Mouse (Mus musculus) bone marrow, adult 2 months (tissue): ENCODE results near the gene Gle1. TPM values are rescaled to one million over a fixed set of nuclear protein-coding genes. Genes with fewer than 3 reads are reported as not detected.

Experiments
- H3K27ac ChIP-seq: fragments of 200-500 bp; 2 replicates; pipeline ENCODE4 v1.5.1; 2012; ENCODE audit warnings: low read depth, mild to moderate bottlenecking, control low read depth, inconsistent platforms, low read length; ENCODE audit not compliant: control insufficient read depth, poor library complexity, insufficient read depth
- H3K4me1 ChIP-seq: fragments of 200-500 bp; 2 replicates; pipeline ENCODE4 v1.6.1; 2011; ENCODE audit warnings: low read length; ENCODE audit not compliant: control insufficient read depth, insufficient read depth
- H3K4me3 ChIP-seq: fragments of 200-500 bp; replicated peaks from 2 replicates; pipeline ENCODE3; 2011; ENCODE audit warnings: mild to moderate bottlenecking, low read depth, low read length, control low read depth; ENCODE audit not compliant: control insufficient read depth
- CTCF ChIP-seq: fragments of 200-500 bp; IDR thresholded peaks from 2 replicates; pipeline ENCODE4 v1.5.1; 2011; ENCODE audit warnings: low read length, control low read depth; ENCODE audit not compliant: control insufficient read depth, insufficient read depth
- POLR2A ChIP-seq: fragments of 200-500 bp; IDR thresholded peaks from 2 replicates; pipeline ENCODE4 v1.6.1; 2011; ENCODE audit warnings: low read depth, mild to moderate bottlenecking, control low read depth, low read length, borderline replicate concordance; ENCODE audit not compliant: control insufficient read depth
- WGBS: fragments of 180-500 bp; shearing (Covaris S2); methylation state at CpG from one replicate; pipeline ENCODE4 v1.1.7; 2018; 5-methylcytosine and 5-hydroxymethylcytosine counted together
- polyA plus RNA-seq: library from polyadenylated mRNA; stranded (reverse); fragments of >200 nt; gene quantifications from 2 replicates; pipeline ENCODE4 v1.2.4, GENCODE M21; 2011; ENCODE audit warnings: low replicate concordance; ENCODE audit not compliant: missing spikeins, insufficient read depth, insufficient read length

Gle1 gene
- polyA plus RNA-seq, 1 experiment = 16.6 TPM

DNA sequence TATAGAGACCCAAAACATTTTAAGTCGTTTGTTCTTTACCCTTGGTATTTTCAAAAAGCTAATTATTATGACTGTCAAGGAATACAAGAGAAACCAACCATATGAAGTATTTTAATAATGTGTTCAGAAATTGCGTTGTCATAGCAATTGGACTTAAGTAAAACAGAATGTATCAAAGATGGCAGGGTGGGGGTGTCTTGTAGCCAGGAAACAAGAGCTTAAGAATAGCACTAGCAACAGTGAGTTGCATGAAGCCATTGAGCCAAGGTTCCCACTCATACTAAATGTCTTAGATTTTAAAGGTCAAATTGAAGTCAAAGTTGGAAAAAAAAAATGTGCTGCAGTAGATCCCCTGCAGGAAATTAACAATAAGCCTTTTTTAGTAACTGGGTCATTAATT lies 31.6 kb downstream of the Gle1 start:
- TF ChIP-seq POLR2A = no peak
- no peak for TF ChIP-seq CTCF
- Histone ChIP-seq H3K4me1 (no peaks in the 10 kb centered on the region), H3K4me3 (no peak overlapping the region), H3K27ac (no peak overlapping the region)
- 65% methylated on average over 2 of the region's 2 CpGs for WGBS

DNA sequence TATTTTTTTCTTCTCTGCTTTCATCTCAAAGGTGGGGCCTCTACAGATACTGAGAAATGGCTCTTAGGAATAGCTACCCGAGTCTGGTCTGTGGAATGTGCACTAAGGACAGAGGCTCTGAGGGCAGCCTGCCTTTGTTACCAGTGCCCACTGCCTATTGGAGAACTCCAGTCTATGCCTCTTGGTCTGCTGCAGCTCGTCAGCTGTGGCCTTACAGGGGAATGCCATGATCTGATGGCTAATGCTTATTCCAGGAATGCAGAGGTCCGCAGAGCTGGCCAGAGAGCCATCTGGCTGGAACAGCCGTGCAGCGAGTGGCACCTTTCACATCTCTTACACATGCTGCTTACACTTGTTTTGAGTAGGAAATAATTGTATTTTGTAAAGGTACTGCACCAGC lies 32.5 kb downstream of the Gle1 start:
- H3K4me1 ChIP-seq = no peaks in the 10 kb centered on the region
- no peak overlapping the region for H3K4me3 ChIP-seq
- TF ChIP-seq POLR2A (no peak), CTCF (no peak)
- H3K27ac ChIP-seq = no peak overlapping the region
- 83% methylated on average over 5 of the region's 5 CpGs for WGBS

DNA sequence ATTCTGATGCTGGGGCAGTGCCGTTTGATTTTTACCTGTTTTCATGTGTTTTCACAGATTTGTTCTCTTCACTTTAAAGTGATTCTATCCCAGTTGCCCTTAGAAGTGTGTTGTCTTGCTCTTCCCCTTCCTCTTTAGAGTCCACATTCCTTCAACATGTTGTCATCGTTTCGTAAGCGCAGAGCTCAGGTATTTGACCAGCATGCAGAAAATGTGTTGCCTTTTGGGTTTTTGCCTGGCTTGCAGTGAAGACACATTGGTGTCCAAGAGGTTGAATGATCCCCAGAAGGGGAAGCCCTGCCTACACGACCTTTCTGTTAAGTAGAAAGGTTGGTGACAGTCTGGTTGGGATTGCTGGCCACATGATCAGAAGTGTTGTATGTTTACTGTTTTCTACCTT lies 33.4 kb downstream of the Gle1 start:
- WGBS = 64% methylated on average over 5 of the region's 5 CpGs

DNA sequence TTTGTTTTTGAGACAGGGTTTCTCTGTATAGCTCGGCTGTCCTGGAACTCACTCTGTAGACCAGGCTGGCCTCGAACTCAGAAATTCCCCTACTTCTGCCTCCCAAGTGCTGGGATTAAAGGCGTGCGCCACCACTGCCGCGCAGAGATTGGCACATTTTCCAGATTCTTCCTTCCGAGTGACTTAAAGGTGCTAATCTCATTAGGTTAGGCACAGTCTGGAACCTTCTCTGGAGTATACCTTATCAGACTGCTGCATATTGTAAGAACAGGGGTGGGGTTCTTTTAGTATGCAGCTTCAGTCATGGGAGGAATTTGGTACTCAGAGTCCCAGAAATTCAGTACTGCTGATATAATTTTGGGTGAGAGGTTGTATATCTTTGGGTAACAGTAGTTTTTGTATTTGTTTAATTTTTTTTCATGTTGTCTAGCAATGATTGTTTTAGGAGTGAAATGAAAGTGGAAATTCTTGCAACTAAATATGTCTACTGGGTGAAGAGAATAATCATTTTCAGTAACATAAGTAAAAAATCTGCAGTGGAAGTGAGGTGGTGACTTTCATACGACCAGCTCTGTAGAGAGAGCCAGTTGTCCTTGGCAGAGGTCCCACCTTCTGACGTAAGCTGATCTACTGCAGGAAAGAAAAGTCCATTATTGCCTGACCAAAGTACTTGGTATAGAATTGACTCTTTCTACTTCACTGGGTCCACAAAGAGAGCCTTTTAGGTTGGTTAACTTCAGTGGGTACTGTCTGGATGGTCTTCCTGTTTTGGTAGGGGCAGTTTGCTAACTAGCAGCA lies 36.8 kb downstream of the Gle1 start:
- H3K4me1 ChIP-seq = no peaks in the 10 kb centered on the region
- TF ChIP-seq CTCF (no peak), POLR2A (no peak)
- WGBS = 50% methylated on average over 9 of the region's 9 CpGs
- no peak overlapping the region for H3K27ac ChIP-seq
- H3K4me3 ChIP-seq = no peak overlapping the region

More for the DNA sequence above, 33.4 kb downstream of the Gle1 start:
- H3K4me1 ChIP-seq = no peaks in the 10 kb centered on the region
- H3K4me3 ChIP-seq = no peak overlapping the region
- TF ChIP-seq POLR2A (no peak), CTCF (no peak)
- no peak overlapping the region for H3K27ac ChIP-seq

DNA sequence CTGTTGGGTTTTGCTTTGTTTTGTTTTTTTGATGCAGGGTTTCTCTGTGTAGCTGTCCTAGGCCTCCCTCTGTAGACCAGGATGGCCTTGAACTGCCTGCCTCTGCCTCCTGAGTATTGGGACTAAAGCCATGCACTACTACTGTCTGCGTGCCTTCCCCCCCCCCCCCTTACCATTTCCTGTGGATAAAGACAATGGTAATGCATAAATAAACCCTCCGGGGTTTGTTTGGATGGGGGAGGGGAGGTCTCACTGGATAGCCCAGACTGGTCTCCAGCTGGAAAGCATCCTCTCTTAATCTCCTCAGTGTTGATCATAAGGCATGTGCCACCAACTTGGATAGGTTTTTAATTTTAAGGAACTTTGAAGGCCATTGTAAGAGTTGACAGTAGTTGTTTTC lies 38.3 kb downstream of the Gle1 start:
- 40% methylated on average over 2 of the region's 2 CpGs for WGBS
- Histone ChIP-seq H3K4me1 (no peaks in the 10 kb centered on the region), H3K27ac (no peak overlapping the region), H3K4me3 (no peak overlapping the region)
- TF ChIP-seq CTCF = no peak
- no peak for TF ChIP-seq POLR2A

DNA sequence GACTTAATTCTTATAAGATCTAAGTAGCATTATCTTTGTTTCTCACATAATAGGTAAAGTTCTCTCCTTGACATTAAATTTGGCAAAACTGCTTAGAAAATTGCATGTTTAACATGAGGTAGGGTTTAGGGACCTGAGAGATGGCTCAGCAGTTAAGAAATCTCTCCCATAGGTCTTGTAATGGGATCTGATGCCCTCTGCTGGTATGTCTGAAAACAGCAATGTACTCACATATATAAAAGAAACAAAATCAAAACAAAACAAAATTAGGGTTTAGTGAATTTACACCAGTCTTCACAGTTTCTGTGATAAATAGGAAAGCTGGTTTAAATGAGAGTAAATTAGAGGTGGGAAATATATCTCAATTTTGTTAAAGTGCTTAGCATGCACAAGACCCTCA lies 42.1 kb downstream of the Gle1 start:
- Histone ChIP-seq H3K4me1 (no peaks in the 10 kb centered on the region), H3K4me3 (no peak overlapping the region), H3K27ac (no peak overlapping the region)
- TF ChIP-seq POLR2A (no peak), CTCF (no peak)

DNA sequence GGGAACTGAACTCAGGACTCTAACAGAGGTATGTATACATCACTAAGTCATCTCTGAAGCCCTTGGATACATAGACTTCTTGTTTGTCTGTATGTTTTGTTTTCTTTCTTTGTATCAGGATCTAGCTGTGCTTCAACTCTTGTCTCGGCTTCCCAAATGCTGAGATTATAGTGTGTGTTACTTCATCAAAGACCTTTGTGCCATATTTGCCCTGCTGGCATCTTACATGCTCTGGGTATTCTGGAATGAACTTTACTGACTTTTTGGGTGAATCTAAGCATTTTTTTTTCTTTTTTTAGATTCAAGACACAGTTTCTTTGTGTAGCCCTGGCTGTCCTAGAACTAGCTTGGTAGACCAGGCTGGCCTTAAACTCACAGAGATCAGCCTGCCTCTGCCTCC lies 45.4 kb downstream of the Gle1 start:
- 84% methylated on average over 1 of the region's 1 CpGs for whole genome bisulfite sequencing
- TF ChIP-seq CTCF (no peak), POLR2A (no peak)
- no peak overlapping the region for H3K4me3 ChIP-seq
- H3K4me1 ChIP-seq = no peaks in the 10 kb centered on the region
- H3K27ac ChIP-seq = no peak overlapping the region

DNA sequence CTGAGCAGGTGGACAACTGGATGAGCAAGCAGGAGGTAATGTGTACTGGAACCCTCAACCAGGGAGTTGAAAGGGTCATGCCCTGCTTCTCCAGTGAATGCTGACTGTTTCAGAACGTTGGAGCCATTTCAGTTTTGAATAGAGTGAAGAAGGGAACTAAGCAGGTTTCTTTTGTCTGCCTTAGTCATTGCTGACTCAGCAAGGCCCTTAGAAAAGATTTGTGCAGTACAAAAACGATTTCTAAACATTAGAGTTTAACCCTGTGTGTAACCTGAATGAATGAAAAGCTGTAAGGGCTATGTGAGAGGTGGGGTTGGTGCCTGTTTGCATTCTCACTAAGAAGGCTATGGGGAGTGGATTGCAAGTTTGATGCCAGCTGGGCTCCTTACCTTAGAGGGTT lies 56.7 kb downstream of the Gle1 start:
- Histone ChIP-seq H3K4me3 (no peak overlapping the region), H3K27ac (no peak overlapping the region), H3K4me1 (no peaks in the 10 kb centered on the region)
- TF ChIP-seq CTCF (no peak), POLR2A (no peak)
- WGBS = 40% methylated on average over 2 of the region's 2 CpGs

DNA sequence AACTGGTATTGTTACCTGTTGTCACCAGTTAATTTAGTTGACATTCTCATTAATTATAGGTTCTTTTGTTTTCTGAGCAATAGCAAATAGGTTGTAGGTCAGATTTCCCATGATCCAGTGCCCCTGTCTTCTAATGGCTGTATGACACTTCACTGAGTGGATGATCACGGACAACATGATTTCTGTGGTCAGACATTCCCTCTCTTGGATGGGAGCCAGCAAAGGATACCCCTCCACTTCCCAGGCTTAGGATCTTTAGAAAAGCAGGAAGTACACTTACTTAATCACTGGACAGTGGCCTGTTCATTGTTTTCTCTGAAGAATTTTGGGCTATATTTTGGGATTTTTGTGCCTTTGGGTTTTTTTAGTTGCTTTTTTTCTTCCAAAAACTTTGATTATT lies 73.9 kb downstream of the Gle1 start:
- 71% methylated on average over 1 of the region's 1 CpGs for WGBS
- no peak for TF ChIP-seq CTCF
- TF ChIP-seq POLR2A = no peak
- H3K4me3 ChIP-seq = no peak overlapping the region
- H3K4me1 ChIP-seq = no peaks in the 10 kb centered on the region
- H3K27ac ChIP-seq = no peak overlapping the region

Other genes with a start within 250 kb of the Gle1 start
- not detected in 2 replicates for gene Gm13420, start 183.7 kb upstream of the Gle1 start, polyA plus RNA-seq
- not detected in 2 replicates for gene Gm13547, start 176.1 kb upstream of the Gle1 start, polyA plus RNA-seq
- 6.9 and 11.9 TPM in 2 replicates for gene Coq4, start 147.9 kb upstream of the Gle1 start, polyA plus RNA-seq
- 17.8 and 20.9 TPM in 2 replicates for gene Trub2, start 146.9 kb upstream of the Gle1 start, polyA plus RNA-seq
- gene Slc27a4, start 132.8 kb upstream of the Gle1 start, polyA plus RNA-seq = 9.7 and 30.6 TPM in 2 replicates
- 14.8 and 22.3 TPM in 2 replicates for gene Urm1, start 115.4 kb upstream of the Gle1 start, polyA plus RNA-seq
- gene Cercam, start 66.3 kb upstream of the Gle1 start, polyA plus RNA-seq = 8.8 and 12.9 TPM in 2 replicates
- 55.1 and 78.8 TPM in 2 replicates for gene Odf2, start 46.2 kb upstream of the Gle1 start, polyA plus RNA-seq
- gene Sptan1, start 30.1 kb downstream of the Gle1 start, polyA plus RNA-seq = 13.8 and 23.4 TPM in 2 replicates
- 3.6 and 5.7 TPM in 2 replicates for gene Wdr34, start 113.5 kb downstream of the Gle1 start, polyA plus RNA-seq
- gene Set, start 122.0 kb downstream of the Gle1 start, polyA plus RNA-seq = 140 and 230 TPM in 2 replicates
- gene Pkn3, start 142.3 kb downstream of the Gle1 start, polyA plus RNA-seq = 5.0 and 8.1 TPM in 2 replicates
- gene Zdhhc12, start 158.2 kb downstream of the Gle1 start, polyA plus RNA-seq = 7.0 and 17.4 TPM in 2 replicates
- 12.3 and 24.8 TPM in 2 replicates for gene Zer1, start 189.2 kb downstream of the Gle1 start, polyA plus RNA-seq
- 17.1 and 27.3 TPM in 2 replicates for gene Tbc1d13, start 198.3 kb downstream of the Gle1 start, polyA plus RNA-seq
- gene Endog, start 236.1 kb downstream of the Gle1 start, polyA plus RNA-seq = 4.6 and 8.6 TPM in 2 replicates
- gene Spout1, start 243.0 kb downstream of the Gle1 start, polyA plus RNA-seq = 11.0 and 24.6 TPM in 2 replicates